ENCODE assay signal across 35 mouse cellular contexts in the genomic region with DNA sequence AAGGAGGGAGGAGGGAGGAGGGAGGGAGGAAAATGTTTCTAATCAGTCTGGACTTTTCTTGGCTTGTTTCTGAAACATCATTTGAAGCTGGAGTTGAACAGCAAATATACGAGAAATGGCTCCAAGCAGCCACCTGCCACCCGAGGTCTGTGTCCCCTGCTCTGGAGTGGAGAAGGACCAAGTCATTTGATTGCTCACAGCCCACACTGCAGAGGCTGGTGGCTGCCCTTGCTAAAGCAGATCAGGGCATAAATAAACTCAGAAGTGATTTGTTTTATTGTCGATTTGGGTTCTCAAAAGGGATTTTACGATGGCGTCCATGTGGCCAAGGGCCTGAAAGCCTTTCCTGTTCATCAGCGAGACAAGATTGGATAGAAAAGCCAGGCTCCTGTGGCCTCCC.
"Had no signal": no experiment of that assay in that cellular context is flagged by ENCODE, and none has a peak within 500 bp of the region (broad histone marks: within the 10 kb centered on the region; RNA-seq: fewer than 3 reads in every experiment).

No protein-coding gene starts in this region.

- H3K9ac ChIP-seq: heart, embryonic 12.5 days; heart, embryonic 13.5 days; heart, embryonic 15.5 days; hindbrain, embryonic 12.5 days; hindbrain, embryonic 13.5 days; hindbrain, embryonic 14.5 days; hindbrain, embryonic 15.5 days; intestine, embryonic 15.5 days; kidney, embryonic 15.5 days had no signal

- ATAC-seq: hindbrain, embryonic 16.5 days; hindbrain, postnatal 0 days; inflammation-experienced regulatory T-cells, adult 6 months; intestine, embryonic 15.5 days; intestine, embryonic 16.5 days; intestine, postnatal 0 days had no signal

- H3K4me2 ChIP-seq: heart, embryonic 11.5 days; heart, embryonic 12.5 days; heart, embryonic 13.5 days; heart, embryonic 15.5 days; hindbrain, embryonic 12.5 days; hindbrain, embryonic 13.5 days; hindbrain, embryonic 14.5 days; hindbrain, embryonic 15.5 days; intestine, embryonic 15.5 days; kidney, embryonic 15.5 days had no signal

- H3K27ac ChIP-seq: heart, adult 2 months; heart, embryonic 10.5 days; heart, embryonic 13.5 days; heart, embryonic 15.5 days; hindbrain, embryonic 10.5 days; hindbrain, embryonic 12.5 days; hindbrain, embryonic 13.5 days; hindbrain, embryonic 14.5 days; hindbrain, embryonic 15.5 days; hindbrain, postnatal 0 days; intestine, embryonic 15.5 days; kidney, embryonic 15.5 days; kidney, postnatal 0 days; layer of hippocampus, adult 2 months had no signal

- H3K9me3 ChIP-seq: heart, embryonic 10.5 days; heart, embryonic 12.5 days; heart, embryonic 13.5 days; heart, embryonic 15.5 days; hindbrain, embryonic 10.5 days; hindbrain, embryonic 12.5 days; hindbrain, embryonic 13.5 days; hindbrain, embryonic 15.5 days; intestine, embryonic 15.5 days; kidney, embryonic 15.5 days had no signal

- H3K4me3 ChIP-seq: heart, adult 2 months; heart, embryonic 10.5 days; heart, embryonic 12.5 days; heart, embryonic 13.5 days; heart, embryonic 15.5 days; hindbrain, embryonic 10.5 days; hindbrain, embryonic 12.5 days; hindbrain, embryonic 13.5 days; hindbrain, embryonic 15.5 days; intestine, embryonic 15.5 days; kidney, embryonic 15.5 days; layer of hippocampus, adult 2 months had no signal

- H3K4me1 ChIP-seq: heart, embryonic 13.5 days; heart, embryonic 15.5 days; hindbrain, embryonic 10.5 days; hindbrain, embryonic 12.5 days; intestine, embryonic 15.5 days; kidney, embryonic 15.5 days had no signal

- H3K36me3 ChIP-seq: heart, embryonic 10.5 days; heart, embryonic 12.5 days; heart, embryonic 13.5 days; heart, embryonic 15.5 days; hindbrain, embryonic 10.5 days; hindbrain, embryonic 12.5 days; hindbrain, embryonic 13.5 days; hindbrain, embryonic 15.5 days; intestine, embryonic 15.5 days; kidney, embryonic 15.5 days had no signal

- H3K27me3 ChIP-seq: heart, embryonic 12.5 days; heart, embryonic 13.5 days; heart, embryonic 15.5 days; hindbrain, embryonic 12.5 days; hindbrain, embryonic 13.5 days; hindbrain, embryonic 15.5 days; intestine, embryonic 15.5 days; kidney, embryonic 15.5 days had no signal

- DNase-seq: heart, adult 18-20 months; heart, adult 2 months; heart, postnatal 10 days; heart, postnatal 14 days; heart, postnatal 36 days; heart, postnatal 4 days; kidney, adult 11 months; kidney, adult 2 months; kidney, adult 9 months; kidney, postnatal 10 days; kidney, postnatal 14 days; kidney, postnatal 25 days; kidney, postnatal 36 days; kidney, postnatal 4 days; layer of hippocampus, adult 9-11 months; layer of hippocampus, postnatal 36 days had no signal
